Mouse (Mus musculus): ENCODE data around the gene Rab3a. TPM values are rescaled to one million over a fixed set of nuclear protein-coding genes. Genes with fewer than 3 reads are reported as not detected.

Rab3a gene
- total RNA-seq, 2 experiments from 2014 or later: 830 to 904 TPM

DNA sequence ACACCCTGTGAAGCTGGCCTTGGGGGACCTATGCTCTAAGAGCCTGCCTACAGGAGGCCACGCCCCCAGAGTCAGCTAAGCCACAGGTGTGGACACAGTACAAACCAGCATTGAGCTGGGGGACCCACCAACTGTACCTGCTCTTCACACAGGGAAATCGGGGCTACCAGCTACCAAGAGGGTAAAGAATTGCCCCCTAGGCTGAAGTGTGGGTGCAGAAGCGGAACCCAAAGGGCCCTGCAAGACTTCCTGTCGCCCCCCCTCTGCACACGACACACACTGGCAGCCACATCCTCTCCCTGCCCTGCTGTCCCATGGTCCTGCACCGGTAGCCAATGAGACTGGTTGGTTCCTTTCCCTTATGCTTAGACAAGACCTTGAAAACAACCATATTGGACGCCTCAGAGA, 36.8 kb downstream of the Rab3a start:
- no peak for DNase-seq (ENCODE audit: low spot score in 2 of 2)
- intact Hi-C loops (cut with DNase I): no loop called here

DNA sequence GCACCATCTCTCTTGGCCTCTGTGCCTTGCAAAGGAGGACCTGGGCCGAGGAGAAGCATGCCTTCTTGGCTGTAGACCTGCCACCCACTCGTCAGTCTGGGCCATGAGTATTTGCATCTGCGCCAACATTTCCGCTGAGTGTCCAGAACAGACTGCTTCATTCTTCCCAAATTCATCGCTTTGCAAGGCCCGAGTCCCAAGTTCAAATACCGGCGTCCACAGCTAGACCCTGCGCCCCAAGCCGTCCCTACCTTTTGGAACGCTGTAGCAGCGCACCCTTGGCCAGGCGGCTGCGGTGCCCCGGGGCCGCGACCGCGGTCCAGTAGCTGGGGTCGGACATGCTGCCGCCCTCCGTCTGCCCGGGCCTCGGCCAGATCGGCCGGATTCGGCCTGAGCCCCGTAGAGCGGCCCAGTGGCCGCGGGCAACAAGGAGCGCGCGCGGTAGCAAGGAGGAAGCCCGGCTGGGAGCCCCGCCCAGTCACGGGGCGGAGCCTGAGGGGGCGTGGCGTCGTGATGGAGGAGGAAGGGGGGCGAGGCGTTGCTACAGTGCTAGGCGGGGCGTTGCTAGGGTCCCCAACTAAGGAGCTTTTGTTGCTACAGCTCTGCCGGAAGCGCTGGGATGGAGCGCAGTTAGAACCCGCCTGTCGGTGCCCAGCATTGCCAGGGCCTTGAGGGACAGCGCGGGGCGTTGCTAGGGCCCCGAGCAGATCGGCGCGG, 37.7 kb downstream of the Rab3a start:
- intact Hi-C loops (cut with DNase I): no loop called here
- DNase-seq (ENCODE audit: low spot score in 2 of 2): peak; percentile 97

DNA sequence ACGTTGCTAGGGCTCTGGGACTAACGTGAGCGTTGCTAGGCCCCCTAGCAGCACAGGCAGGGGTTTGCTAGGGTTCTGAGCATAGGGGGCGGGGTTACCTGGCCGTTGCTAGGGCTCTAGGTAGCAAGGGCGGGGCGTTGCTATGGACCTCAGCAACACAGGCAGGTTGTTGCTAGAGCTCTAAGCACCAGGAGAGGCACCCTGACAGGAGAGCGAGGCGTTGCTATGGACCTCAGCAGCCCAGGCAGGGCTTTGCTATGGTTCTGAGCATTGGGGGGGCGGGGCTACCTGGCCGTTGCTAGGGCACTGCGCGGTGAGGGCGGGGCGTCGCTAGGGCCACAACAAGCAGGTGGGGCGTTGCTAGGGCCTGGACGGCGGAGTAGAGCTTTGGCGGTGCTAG, 38.2 kb downstream of the Rab3a start:
- intact Hi-C loops (cut with DNase I): no loop called here
- no peak for DNase-seq (ENCODE audit: low spot score in 2 of 2)

DNA sequence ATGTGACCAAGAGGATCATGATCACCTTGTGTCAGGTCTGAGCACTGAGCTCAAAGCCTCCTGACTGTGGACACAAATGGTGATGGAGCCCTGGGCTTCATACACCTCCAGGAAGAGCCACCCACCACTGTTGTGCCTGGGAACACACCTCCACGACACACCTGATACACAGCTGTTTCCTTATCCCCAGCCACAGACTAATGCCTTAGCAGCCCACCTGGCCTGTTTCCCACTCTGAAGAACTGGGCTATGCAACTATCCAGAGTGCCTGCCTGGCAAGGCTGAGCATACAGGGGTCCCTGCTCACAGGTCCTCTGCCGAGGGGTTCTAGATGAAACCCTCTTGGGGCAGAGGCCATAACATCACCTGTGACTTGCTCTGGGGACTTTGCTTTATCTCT, 39.7 kb downstream of the Rab3a start:
- no peak for DNase-seq (ENCODE audit: low spot score in 2 of 2)
- intact Hi-C loops (cut with DNase I): no loop called here

DNA sequence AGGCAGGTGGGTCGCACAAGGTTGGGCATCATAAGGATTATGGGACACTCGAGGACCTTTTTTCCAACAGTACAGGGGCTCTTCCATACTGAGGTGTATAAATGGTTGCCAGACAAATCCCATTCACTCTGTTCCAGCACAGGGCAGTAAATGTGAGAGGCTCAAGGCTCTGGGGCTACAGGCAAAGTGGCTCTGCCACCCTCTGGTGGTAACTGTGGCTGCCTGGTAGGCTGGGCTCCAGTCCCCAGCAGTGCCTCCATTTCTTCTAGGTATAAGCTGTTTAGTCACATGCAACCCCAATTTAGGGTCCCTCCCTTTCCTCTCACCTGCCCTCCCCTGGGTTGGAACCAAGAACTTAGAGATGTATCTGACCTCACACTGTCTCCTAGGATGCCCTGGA, 40.9 kb downstream of the Rab3a start:
- no peak for DNase-seq (ENCODE audit: low spot score in 2 of 2)
- intact Hi-C loops (cut with DNase I): no loop called here

DNA sequence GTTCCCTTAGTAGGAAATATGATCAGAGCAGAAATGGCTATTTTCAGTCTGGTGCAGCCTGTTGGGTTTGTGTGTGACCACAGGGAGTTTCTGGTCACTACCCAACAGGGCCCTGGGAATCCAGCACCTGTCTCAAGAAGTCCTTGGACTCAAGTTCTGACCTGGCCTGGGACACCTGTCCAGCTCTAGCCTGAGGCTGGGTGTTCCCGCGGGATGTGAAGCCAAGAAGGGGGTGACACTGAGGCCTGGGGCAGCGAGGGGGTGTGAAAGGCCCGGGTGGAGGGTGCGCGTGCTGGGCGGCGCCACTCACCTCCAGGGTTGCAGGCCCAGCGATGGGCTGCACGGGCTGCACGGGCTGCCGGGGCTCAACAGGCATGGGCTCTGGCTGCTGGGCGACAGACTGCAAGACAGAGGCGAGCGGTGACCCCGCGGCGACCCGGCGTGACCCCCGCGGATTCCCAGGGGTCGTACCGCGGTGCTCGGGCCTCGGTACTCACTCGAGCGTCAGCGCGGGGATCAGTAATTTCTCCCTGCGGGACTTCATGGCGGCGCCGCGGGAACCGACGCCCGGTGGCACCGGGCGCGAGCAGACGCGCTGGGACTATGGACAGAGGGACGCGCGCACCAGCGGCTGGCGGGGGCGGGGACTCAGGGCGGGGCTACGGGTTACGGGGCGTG, 42.1 kb downstream of the Rab3a start:
- intact Hi-C loops (cut with DNase I): loop anchor here (2.0 kb wide), 1 partner anchor 36 kb away; the partner anchor contains the start of gene Mpv17l2
- no peak for DNase-seq (ENCODE audit: low spot score in 2 of 2)

DNA sequence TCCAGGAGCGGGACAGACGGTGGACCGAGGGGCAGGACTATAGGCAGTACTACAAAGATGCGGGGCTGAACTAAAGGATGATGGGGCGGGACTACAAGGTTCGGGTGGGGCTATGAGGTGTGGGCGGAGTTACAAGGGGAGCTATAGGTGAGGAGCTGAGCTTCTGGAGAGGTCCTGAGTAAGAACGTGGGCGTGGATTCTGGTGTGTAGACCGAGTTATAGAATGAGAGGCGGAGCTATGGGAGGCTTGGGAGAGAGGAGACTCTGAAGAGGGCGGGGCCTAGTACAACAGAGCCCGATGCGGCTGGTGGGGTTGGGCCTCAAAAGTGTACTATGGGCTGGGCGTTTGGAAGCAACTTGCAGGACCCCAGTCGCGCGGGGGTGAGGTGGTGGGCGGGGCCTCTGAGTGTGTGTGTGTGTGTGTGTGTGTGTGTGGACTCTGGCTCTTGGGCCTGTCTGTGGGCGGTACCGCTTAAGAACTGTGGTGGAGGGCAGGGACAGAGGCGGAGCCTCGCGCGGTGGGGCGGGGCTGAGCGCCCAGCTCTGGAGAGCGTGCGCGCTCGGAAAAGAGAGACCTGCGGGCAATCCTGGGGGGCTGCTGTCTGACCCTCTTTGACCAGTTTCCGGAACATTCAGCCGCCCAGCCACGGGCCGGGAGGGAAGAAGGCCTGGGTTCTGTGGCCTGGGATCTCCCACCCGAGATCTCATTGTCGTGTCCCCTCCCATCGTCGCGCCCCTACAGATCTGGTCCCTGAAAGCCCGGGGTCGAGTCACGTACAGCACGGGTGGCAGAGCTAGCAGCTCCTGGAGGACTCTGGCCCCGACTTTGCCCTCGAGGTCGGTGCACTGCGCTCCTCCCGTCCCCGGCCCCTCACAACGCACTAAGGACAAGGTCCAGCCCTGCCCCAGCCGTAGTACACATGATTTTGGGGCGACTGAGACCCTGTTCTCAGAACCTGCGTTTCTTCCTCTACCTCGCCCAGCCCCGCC, 42.9 kb downstream of the Rab3a start:
- intact Hi-C loops (cut with DNase I): loop anchor here (2.0 kb wide), 1 partner anchor 37 kb away; the partner anchor contains the start of gene Mpv17l2
- DNase-seq (ENCODE audit: low spot score in 2 of 2): peak; percentile 87 to 95

DNA sequence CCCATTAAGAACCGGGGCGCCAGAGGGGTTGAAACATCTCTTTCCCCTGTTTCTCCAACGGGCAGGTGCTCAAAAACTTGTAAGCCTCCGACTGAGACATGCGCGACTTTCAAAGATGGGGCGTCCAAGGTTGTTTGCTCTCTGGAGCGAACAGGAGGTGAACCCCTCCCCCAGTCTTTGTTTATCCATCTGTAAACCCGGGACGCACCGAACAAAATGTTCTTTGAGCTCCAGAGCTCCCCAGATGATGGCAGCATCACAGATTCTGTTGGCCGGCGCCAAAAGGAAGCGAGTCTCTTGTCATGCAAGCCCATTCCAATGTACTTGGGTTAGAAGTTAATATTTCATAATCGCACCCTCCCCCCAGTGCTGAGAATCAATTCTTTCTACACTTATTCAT, 43.8 kb downstream of the Rab3a start:
- DNase-seq (ENCODE audit: low spot score in 2 of 2): no peak
- intact Hi-C loops (cut with DNase I): no loop called here

DNA sequence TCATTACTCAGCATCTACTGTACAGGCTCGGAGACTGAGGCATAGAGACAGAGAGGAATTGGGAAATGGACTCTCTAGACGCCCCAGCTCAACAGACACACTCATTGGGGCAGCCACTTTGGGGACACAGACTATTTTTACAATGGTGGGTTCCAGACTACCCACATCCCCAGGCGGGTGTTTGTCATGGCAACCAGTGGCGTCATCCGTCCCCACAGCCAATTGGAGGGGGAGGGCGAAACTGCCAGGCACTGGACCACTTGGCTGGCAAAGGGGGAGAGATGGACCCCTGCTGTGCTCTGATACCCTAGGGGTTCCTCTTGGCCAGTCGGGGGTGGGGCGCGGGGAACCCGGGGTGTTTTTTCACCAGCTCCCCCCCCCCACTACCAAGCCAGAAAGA, 46.2 kb downstream of the Rab3a start:
- DNase-seq (ENCODE audit: low spot score in 2 of 2): peak in 1 of 2 experiments; percentile 92
- intact Hi-C loops (cut with DNase I): loop anchor here (2.0 kb wide), 1 partner anchor 48 kb away; no protein-coding TSS in a partner anchor

DNA sequence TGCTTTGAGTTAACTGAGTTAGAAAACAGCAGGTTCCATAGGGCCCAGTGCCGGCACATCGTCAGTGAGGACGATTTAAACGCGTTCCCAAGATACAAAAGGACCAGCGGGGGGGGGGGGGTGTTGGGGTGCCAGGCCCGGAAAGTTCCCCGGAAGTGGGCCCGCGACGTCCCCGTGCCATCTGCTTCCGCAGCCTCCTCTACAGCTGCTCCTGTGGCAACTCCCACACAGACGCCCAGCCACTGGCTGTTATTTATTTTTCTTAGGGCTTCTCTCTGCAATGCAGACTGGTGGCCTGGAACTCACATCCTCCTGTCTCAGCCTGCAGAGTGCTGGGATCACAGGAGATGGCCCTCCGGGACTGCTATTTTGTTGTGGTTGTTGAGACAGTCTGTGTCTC, 46.7 kb downstream of the Rab3a start:
- intact Hi-C loops (cut with DNase I): loop anchor here (2.0 kb wide), 1 partner anchor 48 kb away; no protein-coding TSS in a partner anchor
- DNase-seq (ENCODE audit: low spot score in 2 of 2): peak; percentile 76 to 95

DNA sequence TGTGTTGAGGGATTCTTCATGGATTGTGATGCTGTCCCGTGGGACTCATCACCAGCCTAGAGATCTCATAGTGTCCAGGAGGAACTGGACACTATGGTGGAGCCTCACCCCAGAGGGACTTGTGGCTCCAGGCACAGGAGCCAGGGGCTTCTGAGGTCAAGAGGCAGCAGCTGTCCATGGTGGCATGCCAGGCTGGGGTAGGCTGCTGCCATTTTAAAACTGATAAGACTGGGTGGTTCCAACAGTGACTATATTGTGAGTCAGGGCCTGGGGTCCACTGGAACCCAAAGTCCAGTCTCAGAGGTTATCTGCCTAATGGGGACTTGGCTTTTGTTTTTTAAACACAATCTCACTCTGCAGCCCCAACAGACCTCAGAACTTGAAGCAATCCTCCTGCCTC, 47.4 kb downstream of the Rab3a start:
- intact Hi-C loops (cut with DNase I): loop anchor here (2.0 kb wide), 1 partner anchor 49 kb away; no protein-coding TSS in a partner anchor

DNA sequence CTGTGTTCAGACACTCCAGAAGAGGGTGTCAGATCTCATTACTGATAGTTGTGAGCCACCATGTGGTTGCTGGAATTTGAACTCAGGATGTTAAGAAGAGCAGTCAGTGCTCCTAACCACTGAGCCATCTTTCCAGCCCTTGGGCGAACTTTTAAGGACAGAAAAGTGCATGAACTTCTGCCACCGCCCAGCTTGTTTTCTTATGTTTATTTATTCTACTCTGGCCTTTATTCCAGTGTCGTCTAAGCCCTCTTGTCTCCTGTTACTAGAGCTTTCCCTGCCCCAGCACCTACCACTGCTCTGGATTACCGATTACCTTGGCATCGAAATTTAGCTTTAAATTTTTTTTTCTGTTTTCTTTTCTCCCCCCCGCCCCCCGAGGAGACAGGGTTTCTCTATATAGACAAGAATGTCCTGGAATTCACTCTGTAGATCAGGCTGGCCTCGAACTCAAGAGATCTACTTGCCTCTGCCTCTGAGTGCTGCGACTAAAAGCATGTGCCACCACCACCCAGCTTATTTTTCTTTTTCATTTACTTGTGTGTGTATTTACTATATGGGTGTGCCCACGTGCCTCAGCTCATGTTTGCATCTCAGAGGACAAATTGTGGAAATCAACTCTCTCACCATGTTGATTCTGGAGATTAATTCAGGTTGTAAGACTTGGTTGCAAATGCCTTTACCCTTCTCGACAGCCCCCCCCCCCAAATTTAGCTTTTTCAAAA, 48.5 kb downstream of the Rab3a start:
- intact Hi-C loops (cut with DNase I): no loop called here

More for the DNA sequence above, 47.4 kb downstream of the Rab3a start:
- no peak for DNase-seq (ENCODE audit: low spot score in 2 of 2)

DNA sequence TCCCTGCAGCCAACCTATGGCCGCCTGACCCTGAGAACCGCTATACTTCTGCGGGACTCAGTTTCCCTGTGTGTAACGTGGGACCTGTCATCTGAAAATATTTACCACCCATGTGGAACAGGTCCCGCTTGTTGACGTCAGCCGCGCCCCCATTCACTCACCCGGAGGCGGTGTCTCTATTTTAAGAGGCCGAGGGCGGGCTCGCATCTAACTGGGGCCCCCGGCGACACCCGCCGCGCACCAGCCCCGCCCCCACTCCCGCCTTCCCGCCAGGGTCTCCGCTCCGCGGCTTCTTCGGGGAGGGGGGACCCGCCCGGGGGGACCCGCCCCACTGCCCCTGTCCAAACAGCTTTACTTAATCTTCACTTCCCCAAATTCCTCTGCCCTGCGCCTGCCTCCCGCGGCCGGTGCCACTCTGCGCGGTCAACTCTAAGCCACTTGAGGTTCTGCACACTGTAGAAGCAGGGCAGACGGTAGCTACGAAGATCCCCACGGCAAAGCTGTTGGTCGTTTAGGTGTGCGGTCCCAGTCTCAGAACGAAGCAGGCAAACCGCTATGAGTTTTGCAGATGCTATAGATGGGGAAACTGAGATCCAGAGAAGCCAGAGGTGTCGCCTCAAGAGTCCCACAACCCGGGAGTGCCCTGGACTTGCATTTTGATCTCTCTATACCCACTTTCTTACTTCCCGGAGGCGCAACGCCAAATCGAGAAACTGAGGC, 49.4 kb downstream of the Rab3a start:
- intact Hi-C loops (cut with DNase I): loop anchor here (2.0 kb wide), 1 partner anchor 35 kb away; the partner anchor contains the start of gene Arrdc2
- peak; percentile 69 to 92 for DNase-seq (ENCODE audit: low spot score in 2 of 2)

More for the DNA sequence above, 48.5 kb downstream of the Rab3a start:
- no peak for DNase-seq (ENCODE audit: low spot score in 2 of 2)

DNA sequence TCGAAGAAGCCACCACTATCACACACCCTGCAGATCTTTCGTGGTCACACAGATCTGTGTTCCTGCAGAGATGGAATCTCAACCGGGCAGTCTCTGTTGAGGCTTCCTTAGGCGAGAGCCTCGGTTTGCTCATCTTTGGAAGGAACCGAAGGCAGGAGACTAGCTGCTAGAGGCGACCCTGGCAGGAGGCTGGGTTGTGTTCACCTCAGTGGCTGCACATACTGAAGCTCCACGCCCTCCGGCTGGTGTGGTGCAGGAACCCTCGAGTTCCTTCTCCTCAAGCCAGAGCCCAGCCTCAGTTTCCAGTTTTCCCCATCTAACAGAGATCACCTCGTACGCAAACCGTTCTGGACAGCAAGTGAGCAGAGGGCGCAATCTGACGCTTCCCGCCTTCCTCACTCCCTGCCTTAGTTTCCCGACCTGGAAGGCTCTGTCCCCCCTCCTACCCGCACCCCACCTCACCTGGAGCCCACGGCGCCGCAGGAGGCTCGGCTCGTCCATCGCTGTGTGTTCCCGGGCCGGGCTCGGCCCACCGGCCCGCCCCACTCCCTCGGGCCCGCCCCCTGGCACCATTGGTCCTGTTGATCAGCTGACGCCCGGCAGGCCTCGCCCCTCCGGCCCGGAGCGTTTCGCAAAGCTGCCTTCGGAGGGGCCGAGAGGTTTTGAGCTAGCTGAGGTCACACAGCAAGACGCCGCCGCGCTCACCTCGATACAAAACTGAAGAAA, 50.2 kb downstream of the Rab3a start, which contains the start of gene Mast3:
Gene Mast3, minus strand, starts transcription at position 574 of the 726 bp plus-strand sequence.
- peak; percentile 81 to 88 for DNase-seq (ENCODE audit: low spot score in 2 of 2)
- intact Hi-C loops (cut with DNase I): loop anchor here (2.0 kb wide), 1 partner anchor 34 kb away; the partner anchor contains the start of gene Arrdc2

DNA sequence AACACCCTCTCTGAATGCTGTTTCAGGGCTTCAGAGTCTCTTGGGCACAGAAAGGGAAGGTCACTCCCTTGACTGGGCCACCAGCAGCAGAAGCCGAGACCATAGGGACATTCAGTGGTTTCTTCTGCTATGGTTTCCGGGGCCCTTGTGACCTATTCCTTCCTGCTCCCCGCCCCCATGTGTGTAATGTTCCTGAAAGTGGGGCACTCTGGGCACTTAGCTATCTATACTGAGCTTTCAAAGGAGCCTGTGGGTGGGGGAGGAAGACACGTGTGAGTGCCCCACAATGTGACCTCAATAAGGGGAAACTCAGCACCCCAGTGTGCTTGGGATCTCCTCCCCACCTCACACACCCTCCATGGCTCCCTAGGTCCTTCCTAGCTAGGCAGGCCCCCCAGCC, 52.1 kb downstream of the Rab3a start:
- intact Hi-C loops (cut with DNase I): no loop called here

DNA sequence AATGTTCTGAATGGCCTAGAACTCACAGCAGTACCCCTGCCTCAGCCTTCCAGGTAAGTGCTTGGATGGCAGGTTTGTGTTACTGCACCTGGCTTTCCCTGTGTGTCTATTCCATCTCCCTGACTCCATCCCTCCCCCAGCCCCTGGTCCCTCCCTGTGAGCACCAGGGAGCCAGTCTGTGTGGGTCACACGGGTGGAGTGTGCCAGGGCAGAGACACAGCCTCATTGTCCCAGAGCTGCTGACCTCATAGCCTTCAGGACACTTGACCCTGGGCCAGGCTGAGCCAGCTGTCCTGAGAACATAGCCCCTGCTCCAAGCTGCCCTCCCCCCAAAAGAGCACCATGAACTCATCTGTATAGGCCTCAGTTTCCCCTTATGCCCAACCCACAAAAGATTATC, 52.8 kb downstream of the Rab3a start:
- no peak for DNase-seq (ENCODE audit: low spot score in 2 of 2)
- intact Hi-C loops (cut with DNase I): no loop called here

More for the DNA sequence above, 52.1 kb downstream of the Rab3a start:
- DNase-seq (ENCODE audit: low spot score in 2 of 2): no peak

DNA sequence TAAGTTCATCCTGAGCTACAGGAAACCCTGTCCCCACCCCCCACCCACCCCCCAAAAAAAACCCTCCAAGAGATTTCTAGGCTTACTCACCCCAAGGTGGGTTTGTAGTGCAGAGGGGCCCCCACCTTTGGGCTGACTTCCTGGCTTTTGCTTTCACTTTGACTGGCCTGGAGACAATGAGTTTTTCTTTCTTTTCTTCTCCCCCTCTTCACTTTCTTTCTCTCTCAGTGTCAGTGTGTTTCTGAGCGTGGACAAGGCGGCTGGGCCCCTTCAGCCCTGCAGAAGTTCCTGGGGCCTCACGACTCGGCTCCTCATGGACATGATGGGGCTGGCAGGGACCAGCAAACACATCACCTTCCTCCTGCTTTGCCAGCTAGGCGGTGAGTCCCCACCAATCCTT, 53.8 kb downstream of the Rab3a start, which contains the start of gene Il12rb1:
Gene Il12rb1, plus strand, starts transcription at position 211 of the 400 bp plus-strand sequence.
- intact Hi-C loops (cut with DNase I): no loop called here
- no peak for DNase-seq (ENCODE audit: low spot score in 2 of 2)

All from left cerebral cortex, postnatal 25 days (tissue).